Mouse (Mus musculus) brain, embryonic 14.5 days (tissue): ENCODE results near the gene Chst8.

Experiments used
- CTCF ChIP-seq: fragments of 200-500 bp; IDR thresholded peaks from 2 replicates; pipeline ENCODE4 v1.5.1; 2012; ENCODE audit warnings: inconsistent platforms, mild to moderate bottlenecking, moderate library complexity, borderline replicate concordance; ENCODE audit not compliant: insufficient read depth, insufficient read length; ENCODE audit errors: extremely low read depth
- POLR2A ChIP-seq: fragments of 200-500 bp; IDR thresholded peaks from 2 replicates; pipeline ENCODE4 v1.6.1; 2012; ENCODE audit warnings: mild to moderate bottlenecking, inconsistent platforms, borderline replicate concordance; ENCODE audit not compliant: poor library complexity, insufficient read depth, insufficient read length, severe bottlenecking; ENCODE audit errors: extremely low read depth

DNA sequence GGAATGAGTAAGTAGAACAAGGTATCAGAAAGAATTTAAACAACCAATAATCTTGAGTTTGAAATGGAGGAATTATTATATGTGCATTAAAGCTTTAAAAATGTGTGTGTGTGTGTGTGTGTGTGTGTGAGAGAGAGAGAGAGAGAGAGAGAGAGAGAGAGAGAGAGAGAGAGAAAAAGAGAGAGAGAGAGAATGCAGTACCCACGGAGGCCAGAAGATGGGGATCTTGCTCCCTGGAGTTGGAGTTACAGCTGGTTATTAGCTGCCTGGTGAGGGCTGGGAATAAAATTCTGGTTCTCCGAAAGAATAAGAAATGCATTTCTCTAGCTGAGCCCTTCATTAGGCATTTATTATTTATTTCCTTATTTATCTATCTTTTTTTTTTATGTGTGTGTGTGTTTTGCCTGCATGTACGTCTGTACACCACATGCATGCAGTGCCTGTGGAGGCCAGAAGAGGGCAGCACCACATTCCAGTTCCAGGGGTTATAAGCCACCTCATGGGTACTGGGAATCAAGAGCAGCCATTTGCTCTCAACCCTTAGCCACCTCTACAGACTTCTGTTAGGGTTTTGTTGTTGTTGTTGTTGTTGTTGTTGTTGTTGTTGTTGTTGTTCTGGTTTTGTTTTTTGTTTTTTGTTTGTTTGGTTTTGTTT is 13.9 kb upstream of the Chst8 start:
- peak; percentile 35; the same call in 1 of the 2 replicates for TF ChIP-seq CTCF
- no peak for TF ChIP-seq POLR2A
